Mouse (Mus musculus) CH12F3 (cell line): ENCODE measurements around the gene Tnfrsf18.

Source experiments
- in situ Hi-C: fragments of 300-500 bp; cut with MboI; formaldehyde crosslinking; loops from 2 replicates; pipeline ENCODE4 v1.14.3; 2020; ENCODE audit warnings: low sequenced_read_pairs

Tnfrsf18 gene

GRCm38 (mm10) chr4:156069701-156070100 is 43.7 kb downstream of the Tnfrsf18 start:
- in situ Hi-C loops, result no loop called here

- in situ Hi-C loops, result no loop called here
These were observed 44.3 kb downstream of the Tnfrsf18 start for GRCm38 (mm10) chr4:156070276-156070675.

- in situ Hi-C loops, result no loop called here
These were observed 44.8 kb downstream of the Tnfrsf18 start for GRCm38 (mm10) chr4:156070716-156071115.

GRCm38 (mm10) chr4:156076911-156077382 is 51.0 kb downstream of the Tnfrsf18 start:
- in situ Hi-C loops, result no loop called here

GRCm38 (mm10) chr4:156077499-156078301 is 51.7 kb downstream of the Tnfrsf18 start:
- in situ Hi-C loops, result no loop called here
